Mouse (Mus musculus) liver, embryonic 14.5 days (tissue): ENCODE data around the gene Tarsl2. TPM values are rescaled to one million over a fixed set of nuclear protein-coding genes. Genes with fewer than 3 reads are reported as not detected.

Source experiments
- ATAC-seq: fragments of 200-750 bp; cut with Nextera tagmentation; 2 replicates; pipeline ENCODE4 v1.8.0; 2017; ENCODE audit warnings: moderate number of reproducible peaks, mild to moderate bottlenecking, moderate library complexity; ENCODE audit not compliant: insufficient read depth
- DNase-seq, 3 experiments: peaks; one replicate each; pipeline ENCODE4 v3.0.0-alpha.2; 2012 to 2013; ENCODE audit warnings: low read depth in 3 of 3, low spot score in 3 of 3
- H3K27ac ChIP-seq: fragments of 300-500 bp; sonication (generic); 2 replicates; pipeline ENCODE4 v1.5.1; 2014; ENCODE audit warnings: moderate library complexity, mild to moderate bottlenecking, control low read depth, inconsistent platforms
- H3K27me3 ChIP-seq: fragments of 300-500 bp; sonication (generic); 2 replicates; pipeline ENCODE4 v1.6.1; 2014; ENCODE audit warnings: mild to moderate bottlenecking, low read length, moderate library complexity; ENCODE audit not compliant: control insufficient read depth, insufficient read depth
- H3K36me3 ChIP-seq: fragments of 300-500 bp; sonication (generic); replicated peaks from 2 replicates; pipeline ENCODE4 v1.6.1; 2014; ENCODE audit warnings: low read depth; ENCODE audit not compliant: control insufficient read depth, insufficient read depth
- H3K4me1 ChIP-seq, 2 experiments: fragments of 200-500 bp in 1 of 2; fragments of 300-500 bp in 1 of 2; sonication (generic) in 1 of 2; replicated peaks; 2 replicates each; pipeline ENCODE4 v1.6.1; 2012 to 2014; ENCODE audit warnings: antibody characterized with exemption in 1 of 2, inconsistent platforms in 1 of 2, low read length in 1 of 2; ENCODE audit not compliant: control insufficient read depth in 2 of 2, insufficient read depth in 2 of 2
- H3K4me2 ChIP-seq: fragments of 300-500 bp; sonication (generic); 2 replicates; pipeline ENCODE4 v1.6.1; 2014; ENCODE audit warnings: low read depth, mild to moderate bottlenecking, control low read depth, moderate library complexity
- H3K4me3 ChIP-seq, 2 experiments: fragments of 200-500 bp in 1 of 2; fragments of 300-500 bp in 1 of 2; sonication (generic) in 1 of 2; 2 replicates each; pipeline ENCODE4 v1.5.1; 2012 to 2014; ENCODE audit warnings: low read depth in 2 of 2, low read length in 2 of 2, mild to moderate bottlenecking in 2 of 2, control low read depth in 1 of 2, inconsistent platforms in 1 of 2, moderate library complexity in 1 of 2; ENCODE audit not compliant: insufficient read depth in 1 of 2
- H3K9ac ChIP-seq: fragments of 300-500 bp; sonication (generic); replicated peaks from 2 replicates; pipeline ENCODE4 v1.6.1; 2014; ENCODE audit warnings: mild to moderate bottlenecking, control low read depth, moderate library complexity
- H3K9me3 ChIP-seq: fragments of 300-500 bp; sonication (generic); 2 replicates; pipeline ENCODE4 v1.6.1; 2016; ENCODE audit warnings: low read length, mixed read lengths; ENCODE audit not compliant: control insufficient read depth
- CTCF ChIP-seq: IDR thresholded peaks from 2 replicates; pipeline ENCODE4 v1.5.1; 2016; ENCODE audit warnings: antibody characterized with exemption, low read depth, control low read depth
- EP300 ChIP-seq: IDR thresholded peaks from 2 replicates; pipeline ENCODE4 v1.6.1; 2016; ENCODE audit warnings: antibody characterized with exemption, low read depth
- WGBS: fragments of 180-500 bp; shearing (Covaris S2); extraction: QIAGEN DNeasy Blood & Tissue Kit; methylation state at CpG from one replicate; pipeline ENCODE4 v1.1.7; 2014; ENCODE audit not compliant: insufficient replicate concordance; 5-methylcytosine and 5-hydroxymethylcytosine counted together
- polyA plus RNA-seq, 2 experiments: library from polyadenylated mRNA; depleted of rRNA in 1 of 2; stranded (reverse) in 1 of 2; unstranded in 1 of 2; fragments of >200 nt; fragmentation: Nextera tagmentation in 1 of 2; extraction: Ambion mirVana in 1 of 2; gene quantifications; 2 replicates each; pipeline versions ENCODE4 v1.2.1 to v1.2.3; 2012 to 2014

The Tarsl2 gene
- polyA plus RNA-seq, 2 experiments: 10.7 to 18.2 TPM

DNA sequence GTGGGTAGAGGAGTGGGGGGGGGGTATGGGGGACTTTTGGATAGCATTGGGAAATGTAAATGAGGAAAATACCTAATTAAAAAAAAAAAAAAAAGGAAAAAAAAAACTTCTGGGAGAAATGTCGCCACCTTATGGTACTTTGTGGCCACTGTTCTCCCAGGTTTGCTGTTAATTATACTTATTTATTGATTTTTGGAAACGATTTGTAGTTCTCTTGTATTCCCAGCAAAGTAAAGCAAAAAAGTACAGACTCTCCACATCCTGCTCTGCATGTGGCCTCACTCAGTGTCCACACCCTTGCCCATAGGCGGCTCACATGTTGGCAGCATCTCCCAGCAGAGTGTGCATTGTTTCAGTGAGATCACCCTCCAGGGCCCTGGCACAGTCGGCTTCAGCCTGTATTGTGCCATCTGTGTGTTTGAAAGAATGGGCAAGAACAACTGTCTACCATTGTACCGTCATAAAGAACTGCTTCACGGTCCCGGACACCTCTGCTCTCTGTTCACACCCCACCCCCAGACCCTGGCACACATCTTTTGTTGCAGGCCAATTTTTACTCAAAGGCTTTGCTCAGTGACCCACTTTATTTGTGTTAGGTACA lies 6.4 kb upstream of the Tarsl2 start:
- Histone ChIP-seq H3K9ac (no peak overlapping the region; the same call in 1 of the 2 replicates), H3K27me3 (no peaks in the 10 kb centered on the region), H3K4me2 (no peak overlapping the region), H3K4me3 (no peak overlapping the region), H3K27ac (no peak overlapping the region), H3K9me3 (no peaks in the 10 kb centered on the region), H3K4me1 (peaks cover 33 to 34% of the 10 kb centered on the region in 2 experiments), H3K36me3 (no peaks in the 10 kb centered on the region)
- ATAC-seq (no peak), DNase-seq (no peak)
- 57% methylated on average over 7 of the region's 7 CpGs for WGBS
- TF ChIP-seq CTCF (peak; percentile 26), EP300 (no peak)

DNA sequence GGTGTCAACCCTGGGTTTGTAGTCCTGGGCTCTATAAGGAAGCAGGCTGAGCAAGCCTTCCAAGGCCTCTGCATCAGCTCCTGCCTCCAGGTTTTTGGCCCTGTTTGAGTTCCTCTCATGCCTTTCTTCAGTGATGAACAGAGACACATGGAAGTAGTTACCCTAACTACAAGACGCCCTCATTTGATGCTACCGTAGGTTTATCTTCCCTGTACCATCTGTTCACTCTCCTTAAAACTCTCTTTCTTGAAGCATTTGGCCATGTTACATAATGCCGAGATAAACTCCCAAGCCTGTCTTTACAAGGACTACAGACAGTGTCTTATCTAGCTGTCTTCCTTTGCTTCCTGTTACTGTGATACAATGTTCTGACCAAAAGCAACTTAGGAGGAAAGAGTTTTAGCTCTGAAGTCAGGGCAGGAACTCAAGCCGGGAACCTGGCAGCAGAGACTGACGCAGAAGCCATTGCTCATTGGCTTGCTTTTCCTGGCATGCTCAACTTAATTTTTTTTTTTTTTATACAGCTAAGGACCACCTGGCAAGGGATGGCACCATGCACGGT lies 4.8 kb upstream of the Tarsl2 start:
- H3K27ac ChIP-seq: peak overlapping the region; percentile 88
- peak; percentile 56 for ATAC-seq
- H3K4me3 ChIP-seq: peak overlapping the region in 1 of 2 experiments; percentile 6; a peak in 1 of 4 replicates

GRCm38 (mm10) chr7:65640672-65641071 lies 4.0 kb upstream of the Tarsl2 start:
- DNase-seq: peak; percentile 65 to 76 (median 75)
- Histone ChIP-seq H3K27me3 (no peaks in the 10 kb centered on the region), H3K4me3 (peak overlapping the region in 1 of 2 experiments; percentile 6; a peak in 1 of 4 replicates), H3K9me3 (no peaks in the 10 kb centered on the region), H3K9ac (peak overlapping the region; percentile 51), H3K4me2 (peak overlapping the region; percentile 56), H3K4me1 (peaks cover 41 to 43% of the 10 kb centered on the region in 2 experiments), H3K36me3 (no peaks in the 10 kb centered on the region), H3K27ac (peak overlapping the region; percentile 88)
- WGBS: 7% methylated on average over 6 of the region's 6 CpGs
- peak; percentile 52 for ATAC-seq
- peak; percentile 75 for TF ChIP-seq EP300
- no peak for TF ChIP-seq CTCF

More for the DNA sequence above, 4.8 kb upstream of the Tarsl2 start:
- Histone ChIP-seq H3K9me3 (no peaks in the 10 kb centered on the region), H3K36me3 (no peaks in the 10 kb centered on the region), H3K4me2 (peak overlapping the region; percentile 56), H3K9ac (peak overlapping the region; percentile 51; the same call in 1 of the 2 replicates), H3K27me3 (no peaks in the 10 kb centered on the region), H3K4me1 (peaks cover 41 to 43% of the 10 kb centered on the region in 2 experiments)
- peak; percentile 81 to 84 (median 83) for DNase-seq
- TF ChIP-seq CTCF (no peak), EP300 (peak; percentile 91)
- 9% methylated on average over 6 of the region's 6 CpGs for WGBS

DNA sequence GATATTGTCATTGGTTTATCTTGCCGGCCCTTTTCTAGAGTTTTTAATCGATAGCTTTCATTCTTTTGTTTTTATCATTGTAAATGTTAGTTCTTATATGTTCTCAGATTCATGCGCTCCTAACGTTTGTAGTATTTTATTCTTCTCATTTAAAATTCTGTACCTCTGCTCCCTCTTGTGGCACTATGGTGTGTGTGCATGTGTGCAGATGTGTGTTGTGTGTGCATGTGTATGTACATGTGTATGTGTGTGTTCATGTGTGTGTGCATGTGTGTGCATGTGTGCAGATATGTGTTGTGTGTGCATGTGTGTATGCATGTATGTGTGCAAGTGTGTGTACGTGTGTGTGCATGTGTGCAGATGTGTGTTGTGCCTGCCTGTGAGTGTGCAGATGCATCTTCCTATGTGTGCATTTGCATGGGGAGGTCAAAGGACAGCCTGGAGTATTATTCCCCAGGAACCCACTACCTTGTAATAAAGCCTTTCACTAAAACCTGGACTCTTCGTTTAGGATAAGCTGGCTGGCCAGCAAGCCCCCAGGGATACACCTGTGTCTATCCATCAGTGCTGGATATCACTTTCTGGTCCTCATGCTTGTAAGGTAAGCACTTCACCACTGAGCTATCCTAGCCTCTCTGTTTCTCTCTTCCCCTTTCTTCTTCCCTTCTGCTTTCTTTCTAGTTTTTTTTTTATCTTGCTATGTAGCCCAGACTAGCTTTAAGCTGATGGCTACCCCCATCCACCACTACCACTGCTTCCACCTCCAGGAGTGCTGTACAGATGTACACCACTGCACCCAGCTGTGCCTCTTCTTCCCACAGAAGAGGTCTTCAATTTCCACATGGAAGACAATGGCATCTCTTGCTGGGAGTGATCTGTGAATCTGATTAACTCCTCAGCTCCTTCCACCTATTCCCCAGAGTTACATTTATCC lies 2.1 kb upstream of the Tarsl2 start:
- Histone ChIP-seq H3K4me3 (no peak overlapping the region), H3K4me1 (peaks cover 41 to 49% of the 10 kb centered on the region in 2 experiments), H3K36me3 (peaks cover 7% of the 10 kb centered on the region), H3K27ac (no peak overlapping the region), H3K27me3 (no peaks in the 10 kb centered on the region), H3K9me3 (no peaks in the 10 kb centered on the region), H3K9ac (no peak overlapping the region), H3K4me2 (no peak overlapping the region)
- WGBS: 49% methylated on average over 6 of the region's 6 CpGs
- no peak for DNase-seq
- peak; percentile 81 for TF ChIP-seq CTCF
- no peak for TF ChIP-seq EP300
- ATAC-seq: no peak
